Mouse (Mus musculus) ES-E14 (cell line): ENCODE measurements at regions not wholly inside any gene's neighbourhood (a gene's known extent, or its start where the extent isn't known, plus 50 kb on each side); places are given as distances from the start of the nearest gene placed in this dataset.
A peak's percentile ranks its signal among the peaks of the same experiment; 100 is the strongest.

Experiments used
- DNase-seq: peaks from one replicate; pipeline ENCODE4 v3.0.0-alpha.2; 2013; ENCODE audit warnings: low read depth, low spot score
- H3K27ac ChIP-seq: 2 replicates; pipeline ENCODE4 v1.5.1; 2012; ENCODE audit warnings: low read depth, mild to moderate bottlenecking, low read length, moderate library complexity, mixed read lengths; ENCODE audit not compliant: poor library complexity, insufficient read depth, severe bottlenecking
- H3K36me3 ChIP-seq: 2 replicates; pipeline ENCODE4 v1.6.1; 2012; ENCODE audit warnings: mild to moderate bottlenecking, low read length, moderate library complexity, mixed read lengths; ENCODE audit not compliant: control insufficient read depth, poor library complexity, insufficient read depth, severe bottlenecking
- H3K4me1 ChIP-seq, 2 experiments: fragments of 150-350 bp in 1 of 2; sonication (generic) in 1 of 2; 2 replicates each; pipeline ENCODE4 v1.6.1; 2012; ENCODE audit warnings: low read length in 2 of 2, mild to moderate bottlenecking in 1 of 2, mixed read lengths in 1 of 2; ENCODE audit not compliant: control insufficient read depth in 2 of 2, insufficient read depth in 2 of 2, poor library complexity in 1 of 2
- H3K4me3 ChIP-seq, 2 experiments: fragments of 150-350 bp in 1 of 2; sonication (generic) in 1 of 2; 2 replicates each; pipeline ENCODE4 v1.5.1; 2012; ENCODE audit warnings: low read length in 2 of 2, low read depth in 1 of 2, mild to moderate bottlenecking in 1 of 2, mixed read lengths in 1 of 2; ENCODE audit not compliant: insufficient read depth in 1 of 2, poor library complexity in 1 of 2, severe bottlenecking in 1 of 2
- H3K9ac ChIP-seq: 2 replicates; pipeline ENCODE4 v1.6.1; 2012; ENCODE audit warnings: low read depth, mild to moderate bottlenecking, low read length, mixed read lengths; ENCODE audit not compliant: poor library complexity, insufficient read depth, severe bottlenecking
- H3K9me3 ChIP-seq: fragments of 150-350 bp; sonication (generic); 2 replicates; pipeline ENCODE4 v1.6.1; 2012; ENCODE audit warnings: low read depth, mild to moderate bottlenecking, low read length; ENCODE audit not compliant: control insufficient read depth, insufficient read depth
- CHD2 ChIP-seq: IDR thresholded peaks from 2 replicates; pipeline ENCODE4 v1.6.1; 2014; ENCODE audit warnings: mild to moderate bottlenecking, low read depth, low read length, inconsistent platforms
- HCFC1 ChIP-seq: IDR thresholded peaks from 2 replicates; pipeline ENCODE4 v1.6.1; 2012; ENCODE audit warnings: low read length, inconsistent platforms, borderline replicate concordance; ENCODE audit not compliant: insufficient read depth
- MAFK ChIP-seq: IDR thresholded peaks from 2 replicates; pipeline ENCODE4 v1.6.1; 2014; ENCODE audit warnings: mild to moderate bottlenecking, low read depth, low read length, inconsistent platforms; ENCODE audit not compliant: insufficient read depth
- ZC3H11A ChIP-seq: IDR thresholded peaks from 2 replicates; pipeline ENCODE4 v1.6.1; 2012; ENCODE audit warnings: low read depth, mild to moderate bottlenecking, inconsistent platforms, low read length, borderline replicate concordance
- ZNF384 ChIP-seq: IDR thresholded peaks from 2 replicates; pipeline ENCODE4 v1.6.1; 2012; ENCODE audit warnings: low read depth, low read length, inconsistent platforms
- in situ Hi-C, 2 experiments: fragments of 600-800 bp; cut with MboI; formaldehyde crosslinking; loops; one replicate each; pipeline ENCODE4 v1.15.1; 2025; ENCODE audit warnings: low sequenced_read_pairs in 2 of 2, inconsistent platforms in 1 of 2; ENCODE audit not compliant: unreplicated experiment in 2 of 2

- Histone ChIP-seq H3K9me3 (no peaks in the 10 kb centered on the region), H3K36me3 (no peaks in the 10 kb centered on the region), H3K9ac (no peak overlapping the region), H3K27ac (no peak overlapping the region), H3K4me3 (no peak overlapping the region), H3K4me1 (no peaks in the 10 kb centered on the region)
- TF ChIP-seq CHD2 (no peak), ZNF384 (no peak), HCFC1 (no peak), ZC3H11A (no peak), MAFK (no peak)
- DNase-seq: no peak
- in situ Hi-C loops: no loop called here
Measured at GRCm38 (mm10) chr11:10201021-10201420, 913.0 kb upstream of the Vwc2 start.

GRCm38 (mm10) chr11:10205257-10205656, 908.8 kb upstream of the Vwc2 start:
- peak; percentile 19 for DNase-seq
- no peak overlapping the region for H3K4me3 ChIP-seq
- in situ Hi-C loops: no loop called here
- H3K27ac ChIP-seq: no peak overlapping the region
- no peak for TF ChIP-seq ZNF384
- TF ChIP-seq MAFK: no peak
- TF ChIP-seq ZC3H11A: peak; percentile 41; the same call in 1 of the 2 replicates
- no peaks in the 10 kb centered on the region for H3K36me3 ChIP-seq
- no peaks in the 10 kb centered on the region for H3K9me3 ChIP-seq
- no peaks in the 10 kb centered on the region for H3K4me1 ChIP-seq
- H3K9ac ChIP-seq: no peak overlapping the region
